Mouse (Mus musculus): ENCODE data around the gene Plxna3. TPM values are rescaled to one million over a fixed set of nuclear protein-coding genes. Genes with fewer than 3 reads are reported as not detected.

The Plxna3 gene
- polyA plus RNA-seq, 1 experiment = 297 TPM

GRCm38 (mm10) chrX:74368209-74368909 lies 39.5 kb downstream of the Plxna3 start:
- TF ChIP-seq CTCF (IDR thresholded peaks at IDR 0.05; ENCODE audit: borderline replicate concordance, extremely low read depth, insufficient read depth, insufficient read length) (peak; percentile 20; the same call in 1 of the 2 replicates), POLR2A (IDR thresholded peaks at IDR 0.05; ENCODE audit: borderline replicate concordance, extremely low read depth, insufficient read depth, insufficient read length, poor library complexity, severe bottlenecking) (peak; percentile 39; the same call in 1 of the 2 replicates)
- DNase-seq (ENCODE audit: low read depth) = peak; percentile 72

- DNase-seq (ENCODE audit: low read depth) = peak; percentile 94
Observed at GRCm38 (mm10) chrX:74372888-74373549, 44.2 kb downstream of the Plxna3 start, which contains the start of the genes Ubl4a and Slc10a3. Gene Ubl4a, minus strand, starts transcription at chrX:74373218. Gene Slc10a3, minus strand, starts transcription at chrX:74373349.

GRCm38 (mm10) chrX:74384451-74384850 lies 55.6 kb downstream of the Plxna3 start:
- DNase-seq (ENCODE audit: low read depth) = no peak
- TF ChIP-seq CTCF (IDR thresholded peaks at IDR 0.05; ENCODE audit: borderline replicate concordance, extremely low read depth, insufficient read depth, insufficient read length) = no peak
- no peak for TF ChIP-seq POLR2A (IDR thresholded peaks at IDR 0.05; ENCODE audit: borderline replicate concordance, extremely low read depth, insufficient read depth, insufficient read length, poor library complexity, severe bottlenecking)

More at GRCm38 (mm10) chrX:74372888-74373549, 44.2 kb downstream of the Plxna3 start, which contains the start of the genes Ubl4a and Slc10a3:
- TF ChIP-seq CTCF (IDR thresholded peaks at IDR 0.05; ENCODE audit: borderline replicate concordance, extremely low read depth, insufficient read depth, insufficient read length) (no peak), POLR2A (IDR thresholded peaks at IDR 0.05; ENCODE audit: borderline replicate concordance, extremely low read depth, insufficient read depth, insufficient read length, poor library complexity, severe bottlenecking) (peak; percentile 61; the same call in 1 of the 2 replicates)

GRCm38 (mm10) chrX:74388153-74388552 lies 59.3 kb downstream of the Plxna3 start:
- TF ChIP-seq CTCF (IDR thresholded peaks at IDR 0.05; ENCODE audit: borderline replicate concordance, extremely low read depth, insufficient read depth, insufficient read length) (no peak), POLR2A (IDR thresholded peaks at IDR 0.05; ENCODE audit: borderline replicate concordance, extremely low read depth, insufficient read depth, insufficient read length, poor library complexity, severe bottlenecking) (no peak)
- DNase-seq (ENCODE audit: low read depth) = no peak

- DNase-seq (ENCODE audit: low read depth) = peak; percentile 95
- TF ChIP-seq CTCF (IDR thresholded peaks at IDR 0.05; ENCODE audit: borderline replicate concordance, extremely low read depth, insufficient read depth, insufficient read length) = peak; percentile 35; the same call in 1 of the 2 replicates
- peak; percentile 53; the same call in 1 of the 2 replicates for TF ChIP-seq POLR2A (IDR thresholded peaks at IDR 0.05; ENCODE audit: borderline replicate concordance, extremely low read depth, insufficient read depth, insufficient read length, poor library complexity, severe bottlenecking)
Observed at GRCm38 (mm10) chrX:74392535-74393443, 63.9 kb downstream of the Plxna3 start, which contains the start of the genes Fam3a and Ikbkg. Gene Fam3a, minus strand, starts transcription at chrX:74393272. Gene Ikbkg, plus strand, starts transcription at chrX:74393290.

Other genes with a start within 250 kb of the Plxna3 start
- gene Opn1mw, start 201.6 kb upstream of the Plxna3 start, polyA plus RNA-seq (2012; rRNA removed) = not detected in 2 replicates
- 25.4 and 38.9 TPM in 2 replicates for gene Mecp2, start 193.7 kb upstream of the Plxna3 start, polyA plus RNA-seq (2012; rRNA removed)
- gene Tex28, start 161.2 kb upstream of the Plxna3 start, polyA plus RNA-seq (2012; rRNA removed) = not detected in 2 replicates
- not detected in 2 replicates for gene Tktl1, start 151.8 kb upstream of the Plxna3 start, polyA plus RNA-seq (2012; rRNA removed)
- 372 and 441 TPM in 2 replicates for gene Flna, start 79.2 kb upstream of the Plxna3 start, polyA plus RNA-seq (2012; rRNA removed)
- 84.6 and 102 TPM in 2 replicates for gene Emd, start 74.4 kb upstream of the Plxna3 start, polyA plus RNA-seq (2012; rRNA removed)
- 1,601 and 1,926 TPM in 2 replicates for gene Rpl10, start 58.3 kb upstream of the Plxna3 start, polyA plus RNA-seq (2012; rRNA removed)
- 76.5 and 110 TPM in 2 replicates for gene Taz, start 47.2 kb upstream of the Plxna3 start, polyA plus RNA-seq (2012; rRNA removed)
- gene Dnase1l1, start 46.7 kb upstream of the Plxna3 start, polyA plus RNA-seq (2012; rRNA removed) = 3.0 and 4.0 TPM in 2 replicates
- 313 and 338 TPM in 2 replicates for gene Atp6ap1, start 32.0 kb upstream of the Plxna3 start, polyA plus RNA-seq (2012; rRNA removed)
- gene Gdi1, start 24.1 kb upstream of the Plxna3 start, polyA plus RNA-seq (2012; rRNA removed) = 1,152 and 1,204 TPM in 2 replicates
- 32.0 and 41.0 TPM in 2 replicates for gene Fam50a, start 16.0 kb upstream of the Plxna3 start, polyA plus RNA-seq (2012; rRNA removed)
- 63.0 and 107 TPM in 2 replicates for gene Lage3, start 24.6 kb downstream of the Plxna3 start, polyA plus RNA-seq (2012; rRNA removed)
- 52.8 and 63.4 TPM in 2 replicates for gene Ubl4a, start 44.2 kb downstream of the Plxna3 start, polyA plus RNA-seq (2012; rRNA removed)
- 6.1 and 7.7 TPM in 2 replicates for gene Slc10a3, start 44.3 kb downstream of the Plxna3 start, polyA plus RNA-seq (2012; rRNA removed)
- gene Fam3a, start 64.2 kb downstream of the Plxna3 start, polyA plus RNA-seq (2012; rRNA removed) = 35.3 and 47.8 TPM in 2 replicates
- gene Ikbkg, start 64.2 kb downstream of the Plxna3 start, polyA plus RNA-seq (2012; rRNA removed) = 15.1 and 16.0 TPM in 2 replicates
- 50.5 and 53.4 TPM in 2 replicates for gene G6pdx, start 100.1 kb downstream of the Plxna3 start, polyA plus RNA-seq (2012; rRNA removed)
- gene Gm6880, start 152.3 kb downstream of the Plxna3 start, polyA plus RNA-seq (2012; rRNA removed) = 0.18 TPM in 1 of 2 replicates, not detected in the other
- not detected in 2 replicates for gene Olfr1326-ps1, start 245.8 kb downstream of the Plxna3 start, polyA plus RNA-seq (2012; rRNA removed)

Measured in brain, embryonic 14.5 days (tissue).